Mouse (Mus musculus) hindbrain, embryonic 11.5 days (tissue): Measurements from ENCODE around the gene Usp11. TPM values are rescaled to one million over a fixed set of nuclear protein-coding genes. Genes with fewer than 3 reads are reported as not detected.

ENCODE experiments used
- ATAC-seq: fragments of 200-750 bp; cut with Nextera tagmentation; 2 replicates; pipeline ENCODE4 v1.8.0; 2017; ENCODE audit warnings: mild to moderate bottlenecking, moderate TSS enrichment, moderate library complexity; ENCODE audit not compliant: low FRiP score
- DNase-seq: peaks from one replicate; pipeline ENCODE4 v3.0.0-alpha.2; 2015; ENCODE audit warnings: low spot score
- H3K27ac ChIP-seq: fragments of 300-500 bp; sonication (generic); 2 replicates; pipeline ENCODE4 v1.5.1; 2014; ENCODE audit warnings: mild to moderate bottlenecking, low read depth, low read length
- H3K27me3 ChIP-seq: fragments of 300-500 bp; sonication (generic); 2 replicates; pipeline ENCODE4 v1.6.1; 2014; ENCODE audit warnings: mild to moderate bottlenecking, low read length, moderate library complexity, mixed read lengths; ENCODE audit not compliant: control insufficient read depth, insufficient read depth
- H3K36me3 ChIP-seq: fragments of 300-500 bp; sonication (generic); 2 replicates; pipeline ENCODE4 v1.6.1; 2014; ENCODE audit warnings: mild to moderate bottlenecking, low read length, moderate library complexity, mixed read lengths; ENCODE audit not compliant: control insufficient read depth, insufficient read depth
- H3K4me1 ChIP-seq: fragments of 300-500 bp; sonication (generic); replicated peaks from 2 replicates; pipeline ENCODE4 v1.6.1; 2014; ENCODE audit warnings: low read length, mixed read lengths; ENCODE audit not compliant: control insufficient read depth, insufficient read depth
- H3K4me2 ChIP-seq: fragments of 300-500 bp; sonication (generic); replicated peaks from 2 replicates; pipeline ENCODE4 v1.6.1; 2014; ENCODE audit warnings: mild to moderate bottlenecking, low read depth, low read length
- H3K4me3 ChIP-seq: fragments of 300-500 bp; sonication (generic); 2 replicates; pipeline ENCODE4 v1.5.1; 2014; ENCODE audit warnings: low read depth, low read length
- H3K9ac ChIP-seq: fragments of 300-500 bp; sonication (generic); 2 replicates; pipeline ENCODE4 v1.6.1; 2014; ENCODE audit warnings: low read depth, low read length
- H3K9me3 ChIP-seq: fragments of 300-500 bp; sonication (generic); 2 replicates; pipeline ENCODE4 v1.6.1; 2016; ENCODE audit warnings: low read length; ENCODE audit not compliant: control insufficient read depth
- WGBS: fragments of 180-500 bp; shearing (Covaris S2); extraction: QIAGEN DNeasy Blood & Tissue Kit; methylation state at CpG from one replicate; pipeline ENCODE4 v1.1.7; 2014; 5-methylcytosine and 5-hydroxymethylcytosine counted together
- polyA plus RNA-seq: library from polyadenylated mRNA; unstranded; fragments of >200 nt; fragmentation: Nextera tagmentation; extraction: Ambion mirVana; gene quantifications from 2 replicates; pipeline ENCODE4 v1.2.1, GENCODE M21; 2014

The Usp11 gene
- polyA plus RNA-seq, 1 experiment from 2014 or later = 76.7 TPM

DNA sequence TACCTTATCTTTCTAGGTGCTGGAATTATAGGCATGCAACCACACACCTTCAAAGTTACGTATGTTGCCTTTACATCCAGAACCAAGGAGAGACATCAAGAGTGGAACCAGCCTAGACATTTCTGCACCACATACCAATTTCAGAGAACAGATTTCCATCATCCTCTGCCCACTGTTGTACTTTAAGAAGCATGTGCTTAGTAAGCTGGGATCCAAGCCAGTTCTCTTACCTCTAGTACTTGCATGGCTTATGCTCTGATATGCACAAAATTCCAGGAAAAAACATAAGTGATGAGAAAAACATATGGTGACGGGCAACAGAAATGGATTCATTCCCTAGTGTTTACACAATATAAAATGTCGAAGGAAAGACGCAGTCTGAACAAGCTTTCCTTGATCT, 32.8 kb downstream of the Usp11 start:
- no peak for DNase-seq
- WGBS = 91% methylated on average over 4 of the region's 4 CpGs
- no peaks in the 10 kb centered on the region for H3K27me3 ChIP-seq
- no peak overlapping the region for H3K4me2 ChIP-seq
- H3K36me3 ChIP-seq = no peaks in the 10 kb centered on the region
- no peak overlapping the region for H3K27ac ChIP-seq
- no peaks in the 10 kb centered on the region for H3K4me1 ChIP-seq
- H3K9ac ChIP-seq = no peak overlapping the region
- H3K4me3 ChIP-seq = no peak overlapping the region
- no peaks in the 10 kb centered on the region for H3K9me3 ChIP-seq
- ATAC-seq = no peak

DNA sequence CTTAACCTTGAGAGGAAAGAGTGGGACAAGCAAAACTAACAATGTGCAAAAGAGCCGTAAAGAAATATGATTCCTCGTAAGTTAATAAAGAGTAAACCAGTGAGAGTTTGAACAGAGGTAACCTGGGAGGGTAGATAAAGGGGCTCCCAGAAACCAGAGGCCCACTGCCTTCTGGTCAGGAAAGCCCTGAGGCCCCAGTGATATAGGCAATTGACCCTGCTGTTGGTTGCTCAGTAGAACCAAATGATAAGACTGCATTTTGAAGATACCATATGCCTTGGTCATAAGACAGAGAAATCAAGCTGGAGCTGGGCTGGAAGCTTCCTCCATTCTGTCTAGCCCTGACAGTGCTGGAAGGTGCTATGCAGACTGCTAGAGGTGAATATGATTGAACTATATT, 45.1 kb downstream of the Usp11 start:
- no peaks in the 10 kb centered on the region for H3K4me1 ChIP-seq
- DNase-seq (no peak), ATAC-seq (no peak)
- H3K27me3 ChIP-seq = no peaks in the 10 kb centered on the region
- H3K4me3 ChIP-seq = no peak overlapping the region
- no peak overlapping the region for H3K4me2 ChIP-seq
- H3K9ac ChIP-seq = no peak overlapping the region
- WGBS = 93% methylated on average over 2 of the region's 2 CpGs
- no peak overlapping the region for H3K27ac ChIP-seq
- no peaks in the 10 kb centered on the region for H3K9me3 ChIP-seq
- H3K36me3 ChIP-seq = no peaks in the 10 kb centered on the region

DNA sequence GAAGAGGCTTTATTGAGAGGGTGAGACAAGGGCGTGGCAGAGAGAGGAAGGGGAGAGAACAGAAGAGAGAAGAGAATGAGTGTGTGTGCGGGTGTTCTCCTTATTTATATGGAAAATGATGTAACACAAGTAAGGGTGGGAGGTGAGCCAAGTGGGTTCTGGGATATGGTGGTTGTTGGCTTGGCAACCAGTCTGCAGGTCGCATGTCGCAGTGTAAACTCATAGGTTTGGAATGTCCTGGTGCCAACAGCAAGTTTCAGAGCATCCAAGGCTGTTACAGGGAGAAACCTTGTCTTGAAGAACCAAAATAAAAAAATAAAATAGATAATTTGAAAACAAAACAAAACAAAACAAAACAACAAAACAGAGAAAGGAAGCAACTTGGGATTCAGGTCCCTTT, 57.5 kb downstream of the Usp11 start:
- no peak for ATAC-seq
- H3K4me1 ChIP-seq = no peaks in the 10 kb centered on the region
- no peak overlapping the region for H3K9ac ChIP-seq
- H3K27ac ChIP-seq = no peak overlapping the region
- no peaks in the 10 kb centered on the region for H3K36me3 ChIP-seq
- H3K4me3 ChIP-seq = no peak overlapping the region
- H3K27me3 ChIP-seq = no peaks in the 10 kb centered on the region
- no peak overlapping the region for H3K4me2 ChIP-seq
- no peaks in the 10 kb centered on the region for H3K9me3 ChIP-seq
- 91% methylated on average over 4 of the region's 4 CpGs for WGBS
- no peak for DNase-seq

Other genes with a start within 250 kb of the Usp11 start
- gene Rgn, start 154.1 kb upstream of the Usp11 start, polyA plus RNA-seq = 0.20 TPM in 1 of 2 replicates, not detected in the other
- 55.7 and 64.3 TPM in 2 replicates for gene Rbm10, start 86.4 kb upstream of the Usp11 start, polyA plus RNA-seq
- 200 and 208 TPM in 2 replicates for gene Ndufb11, start 86.3 kb upstream of the Usp11 start, polyA plus RNA-seq
- 248 and 285 TPM in 2 replicates for gene Uba1, start 45.6 kb upstream of the Usp11 start, polyA plus RNA-seq
- gene Cdk16, start 16.0 kb upstream of the Usp11 start, polyA plus RNA-seq = 94.6 and 100 TPM in 2 replicates
- gene Araf, start 93.9 kb downstream of the Usp11 start, polyA plus RNA-seq = 106 and 118 TPM in 2 replicates
- gene Timp1, start 166.3 kb downstream of the Usp11 start, polyA plus RNA-seq = 8.9 and 10.4 TPM in 2 replicates
- gene Syn1, start 217.1 kb downstream of the Usp11 start, polyA plus RNA-seq = 12.4 and 12.7 TPM in 2 replicates
- gene Cfp, start 227.6 kb downstream of the Usp11 start, polyA plus RNA-seq = 2.8 and 3.4 TPM in 2 replicates
- 7.1 and 9.1 TPM in 2 replicates for gene Elk1, start 246.7 kb downstream of the Usp11 start, polyA plus RNA-seq